Mouse (Mus musculus) forebrain, embryonic 11.5 days (tissue): ENCODE measurements around the gene Prokr2. TPM values are rescaled to one million over a fixed set of nuclear protein-coding genes. Genes with fewer than 3 reads are reported as not detected.

Experiments used
- ATAC-seq: fragments of 200-750 bp; cut with Nextera tagmentation; replicated peaks from 2 replicates; pipeline ENCODE4 v1.8.0; 2017; ENCODE audit warnings: moderate TSS enrichment; ENCODE audit not compliant: low FRiP score
- DNase-seq: peaks from one replicate; pipeline ENCODE4 v3.0.0-alpha.2; 2017; ENCODE audit warnings: low spot score
- H3K27ac ChIP-seq: fragments of 300-500 bp; sonication (generic); 2 replicates; pipeline ENCODE4 v1.5.1; 2014; ENCODE audit warnings: low read depth, low read length
- H3K27me3 ChIP-seq: fragments of 300-500 bp; sonication (generic); 2 replicates; pipeline ENCODE4 v1.6.1; 2014; ENCODE audit warnings: mild to moderate bottlenecking, low read length, mixed read lengths; ENCODE audit not compliant: control insufficient read depth, insufficient read depth
- H3K36me3 ChIP-seq: fragments of 300-500 bp; sonication (generic); 2 replicates; pipeline ENCODE4 v1.6.1; 2014; ENCODE audit warnings: mild to moderate bottlenecking, low read length, moderate library complexity, mixed read lengths; ENCODE audit not compliant: control insufficient read depth, insufficient read depth
- H3K4me1 ChIP-seq: fragments of 300-500 bp; sonication (generic); replicated peaks from 2 replicates; pipeline ENCODE4 v1.6.1; 2014; ENCODE audit warnings: low read length, mixed read lengths; ENCODE audit not compliant: control insufficient read depth, insufficient read depth
- H3K4me2 ChIP-seq: fragments of 300-500 bp; sonication (generic); 2 replicates; pipeline ENCODE4 v1.6.1; 2014; ENCODE audit warnings: low read depth, mild to moderate bottlenecking, low read length, moderate library complexity, mixed read lengths; ENCODE audit not compliant: severe bottlenecking
- H3K4me3 ChIP-seq: fragments of 300-500 bp; sonication (generic); 2 replicates; pipeline ENCODE4 v1.5.1; 2014; ENCODE audit warnings: low read depth, low read length
- H3K9ac ChIP-seq: fragments of 300-500 bp; sonication (generic); 2 replicates; pipeline ENCODE4 v1.6.1; 2014; ENCODE audit warnings: low read length
- H3K9me3 ChIP-seq: fragments of 300-500 bp; sonication (generic); 2 replicates; pipeline ENCODE4 v1.6.1; 2016; ENCODE audit warnings: low read length, mixed read lengths; ENCODE audit not compliant: control insufficient read depth
- WGBS: fragments of 180-500 bp; shearing (Covaris S2); extraction: QIAGEN DNeasy Blood & Tissue Kit; methylation state at CpG from one replicate; pipeline ENCODE4 v1.1.7; 2014; 5-methylcytosine and 5-hydroxymethylcytosine counted together
- polyA plus RNA-seq: library from polyadenylated mRNA; unstranded; fragments of >200 nt; fragmentation: Nextera tagmentation; extraction: Ambion mirVana; gene quantifications from 2 replicates; pipeline ENCODE4 v1.2.1, GENCODE M21; 2014

The Prokr2 gene
- polyA plus RNA-seq, 1 experiment from 2014 or later = 3.3 TPM

GRCm38 (mm10) chr2:132307213-132307843 lies 77.9 kb downstream of the Prokr2 start:
- Histone ChIP-seq H3K36me3 (peaks cover under 1% of the 10 kb centered on the region; the same call in 1 of the 2 replicates), H3K27ac (no peak overlapping the region), H3K4me1 (no peaks in the 10 kb centered on the region), H3K9me3 (no peaks in the 10 kb centered on the region), H3K4me3 (no peak overlapping the region), H3K27me3 (no peaks in the 10 kb centered on the region), H3K9ac (no peak overlapping the region), H3K4me2 (no peak overlapping the region)
- ATAC-seq (no peak), DNase-seq (peak; percentile 39)
- WGBS = 95% methylated on average over 11 of the region's 11 CpGs

DNA sequence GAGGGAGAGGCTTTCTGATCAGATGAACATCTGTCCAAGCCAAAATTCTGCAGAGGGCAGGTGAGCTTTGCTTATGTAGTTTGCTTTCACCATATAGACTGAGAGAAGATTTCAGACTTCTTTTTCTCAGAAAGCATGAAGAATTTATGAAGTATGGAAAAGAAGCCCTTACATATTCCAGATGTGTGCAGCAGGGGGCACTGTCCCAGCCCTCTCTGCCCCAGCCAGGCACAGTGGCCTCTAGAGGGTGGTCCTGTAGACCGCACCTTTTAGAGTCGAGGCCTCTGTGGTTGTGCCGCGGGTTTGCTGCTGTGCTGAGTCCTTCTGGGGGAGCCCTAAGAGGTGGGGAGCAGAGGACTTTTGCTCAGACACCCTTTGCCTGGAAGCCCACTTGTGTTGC lies 79.3 kb downstream of the Prokr2 start:
- WGBS = 60% methylated on average over 4 of the region's 4 CpGs
- DNase-seq (peak; percentile 55), ATAC-seq (no peak)
- H3K36me3 ChIP-seq = peaks cover 2% of the 10 kb centered on the region; the same call in 1 of the 2 replicates
- H3K4me2 ChIP-seq = no peak overlapping the region
- H3K4me3 ChIP-seq = no peak overlapping the region
- no peak overlapping the region for H3K9ac ChIP-seq
- no peaks in the 10 kb centered on the region for H3K9me3 ChIP-seq
- H3K27me3 ChIP-seq = no peaks in the 10 kb centered on the region
- H3K27ac ChIP-seq = no peak overlapping the region
- H3K4me1 ChIP-seq = no peaks in the 10 kb centered on the region

DNA sequence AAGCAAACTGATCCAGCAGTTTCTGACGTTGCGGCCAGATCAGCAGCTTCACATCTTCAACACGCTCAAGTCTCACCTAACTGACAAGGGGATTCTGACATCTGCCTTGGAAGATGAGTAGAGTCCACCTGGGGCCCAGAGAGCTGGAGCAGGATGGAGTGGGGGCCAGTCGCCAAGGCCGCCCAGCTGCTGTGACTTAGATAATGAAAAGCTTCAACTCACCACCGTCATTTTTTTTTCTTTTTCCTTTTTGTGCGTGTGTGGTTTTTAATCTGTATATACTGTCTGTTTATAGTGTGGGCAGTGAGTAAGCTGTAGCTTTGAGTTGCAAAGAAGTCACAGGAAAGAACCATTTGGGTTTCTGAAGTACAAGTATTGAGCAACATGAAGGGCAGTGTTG lies 80.1 kb downstream of the Prokr2 start:
- Histone ChIP-seq H3K27ac (no peak overlapping the region), H3K9ac (no peak overlapping the region), H3K4me2 (no peak overlapping the region), H3K4me1 (no peaks in the 10 kb centered on the region), H3K9me3 (no peaks in the 10 kb centered on the region), H3K4me3 (no peak overlapping the region), H3K36me3 (peaks cover 2% of the 10 kb centered on the region; the same call in 1 of the 2 replicates), H3K27me3 (no peaks in the 10 kb centered on the region)
- no peak for ATAC-seq
- WGBS = 93% methylated on average over 7 of the region's 7 CpGs
- DNase-seq = peak; percentile 27

DNA sequence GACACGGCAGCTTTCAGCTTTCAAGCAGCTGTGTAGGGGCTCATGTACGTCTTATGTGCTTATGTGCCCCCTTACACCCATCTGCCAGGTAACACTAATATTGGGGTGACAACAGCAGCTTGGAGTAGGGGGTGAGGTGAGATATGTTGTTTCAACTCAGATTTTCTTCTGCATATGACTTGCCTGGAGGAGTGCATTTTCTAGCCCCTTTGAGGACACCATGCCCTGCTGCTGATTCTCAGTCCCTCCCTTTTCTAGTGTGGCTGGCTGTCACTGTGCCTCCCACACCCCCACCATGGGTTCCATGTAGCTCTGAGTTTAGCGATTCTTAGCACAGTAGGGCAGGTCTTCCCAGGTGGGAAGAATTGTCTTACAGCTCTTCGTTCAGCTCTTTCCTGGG lies 83.8 kb downstream of the Prokr2 start:
- 96% methylated on average over 4 of the region's 4 CpGs for WGBS
- peaks cover 6% of the 10 kb centered on the region; the same call in 1 of the 2 replicates for H3K36me3 ChIP-seq

DNA sequence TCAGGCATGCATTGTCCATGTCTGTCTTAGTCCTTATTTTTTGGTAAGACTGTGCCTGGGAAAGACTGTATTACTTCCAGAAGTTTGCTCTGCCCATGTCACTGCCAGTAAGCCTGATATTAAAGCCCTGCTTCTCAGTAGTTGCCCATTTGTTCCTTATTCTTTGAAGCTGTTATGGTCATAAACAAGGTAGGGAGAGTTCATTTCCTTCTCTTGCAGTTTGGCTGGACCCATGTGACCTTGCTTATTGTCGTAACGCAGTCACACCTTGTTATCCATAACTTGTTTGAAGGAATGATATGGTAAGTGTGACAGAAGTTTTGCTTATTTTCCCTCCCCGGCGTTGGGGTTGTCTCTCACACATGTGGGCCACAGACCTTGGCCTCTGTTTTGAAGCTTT lies 87.0 kb downstream of the Prokr2 start:
- Histone ChIP-seq H3K27me3 (no peaks in the 10 kb centered on the region), H3K9me3 (no peaks in the 10 kb centered on the region), H3K27ac (no peak overlapping the region), H3K4me3 (no peak overlapping the region), H3K4me2 (no peak overlapping the region), H3K36me3 (peaks cover 7% of the 10 kb centered on the region; the same call in 1 of the 2 replicates), H3K9ac (no peak overlapping the region), H3K4me1 (no peaks in the 10 kb centered on the region)
- WGBS = 95% methylated on average over 4 of the region's 4 CpGs
- DNase-seq (no peak), ATAC-seq (no peak)

More for the DNA sequence above, 83.8 kb downstream of the Prokr2 start:
- DNase-seq (no peak), ATAC-seq (no peak)
- no peak overlapping the region for H3K4me3 ChIP-seq
- no peak overlapping the region for H3K4me2 ChIP-seq
- H3K9ac ChIP-seq = no peak overlapping the region
- H3K9me3 ChIP-seq = no peaks in the 10 kb centered on the region
- no peaks in the 10 kb centered on the region for H3K27me3 ChIP-seq
- no peak overlapping the region for H3K27ac ChIP-seq
- no peaks in the 10 kb centered on the region for H3K4me1 ChIP-seq

GRCm38 (mm10) chr2:132293694-132294450 lies 91.4 kb downstream of the Prokr2 start:
- Histone ChIP-seq H3K27ac (no peak overlapping the region), H3K4me2 (no peak overlapping the region), H3K27me3 (no peaks in the 10 kb centered on the region), H3K9me3 (no peaks in the 10 kb centered on the region), H3K4me1 (peaks cover 5% of the 10 kb centered on the region; the same call in 1 of the 2 replicates), H3K9ac (no peak overlapping the region), H3K36me3 (peaks cover 4% of the 10 kb centered on the region; the same call in 1 of the 2 replicates), H3K4me3 (no peak overlapping the region)
- DNase-seq (no peak), ATAC-seq (no peak)
- 92% methylated on average over 10 of the region's 10 CpGs for WGBS

- no peak for DNase-seq
Measured at GRCm38 (mm10) chr2:132292083-132292482, 93.2 kb downstream of the Prokr2 start.

GRCm38 (mm10) chr2:132291265-132291664 lies 94.0 kb downstream of the Prokr2 start:
- no peak for DNase-seq
- no peak overlapping the region for H3K4me3 ChIP-seq
- no peak for ATAC-seq
- H3K9ac ChIP-seq = no peak overlapping the region
- no peak overlapping the region for H3K4me2 ChIP-seq
- peaks cover 5% of the 10 kb centered on the region; the same call in 1 of the 2 replicates for H3K4me1 ChIP-seq
- peaks cover 2% of the 10 kb centered on the region; the same call in 1 of the 2 replicates for H3K36me3 ChIP-seq
- H3K27me3 ChIP-seq = no peaks in the 10 kb centered on the region
- H3K9me3 ChIP-seq = no peaks in the 10 kb centered on the region
- 71% methylated on average over 3 of the region's 3 CpGs for WGBS
- no peak overlapping the region for H3K27ac ChIP-seq

More at GRCm38 (mm10) chr2:132292083-132292482, 93.2 kb downstream of the Prokr2 start:
- Histone ChIP-seq H3K4me1 (peaks cover 5% of the 10 kb centered on the region; the same call in 1 of the 2 replicates), H3K27me3 (no peaks in the 10 kb centered on the region), H3K36me3 (peaks cover 2% of the 10 kb centered on the region; the same call in 1 of the 2 replicates), H3K9ac (no peak overlapping the region), H3K27ac (no peak overlapping the region), H3K4me2 (no peak overlapping the region), H3K9me3 (no peaks in the 10 kb centered on the region), H3K4me3 (no peak overlapping the region)
- no peak; the same call in 1 of the 2 replicates for ATAC-seq
- WGBS = 37% methylated on average over 4 of the region's 4 CpGs
